In genomic region chr2:8027571-8027970, GRCm38 (mm10) we compare ENCODE assay signal across 23 mouse cellular contexts.
DNase-seq lines count a peak whose midpoint lies in the region; ATAC-seq and TF ChIP-seq lines count a peak whose summit lies in the region.
"Had no signal": no experiment of that assay in that cellular context is flagged by ENCODE, and none has a peak within 500 bp of the region (broad histone marks: within the 10 kb centered on the region; RNA-seq: fewer than 3 reads in every experiment).

No protein-coding gene starts in this region.

- no peak overlapping the region for H3K4me2 ChIP-seq in forebrain, embryonic 13.5 days
- no peak overlapping the region for H3K4me2 ChIP-seq in hindbrain, embryonic 13.5 days
- H3K4me2 ChIP-seq in lung, embryonic 14.5 days = no peak overlapping the region
- H3K4me2 ChIP-seq: hindbrain, embryonic 14.5 days; intestine, embryonic 15.5 days had no signal

- H3K27ac ChIP-seq in forebrain, embryonic 13.5 days = 0 out of 2 replicates have a peak overlapping the region, but pooled peaks have one; percentile 12
- no peak overlapping the region for H3K27ac ChIP-seq in forebrain, embryonic 10.5 days
- H3K27ac ChIP-seq in hindbrain, embryonic 13.5 days = no peak overlapping the region
- H3K27ac ChIP-seq in hindbrain, embryonic 10.5 days = no peak overlapping the region
- H3K27ac ChIP-seq in lung, embryonic 14.5 days (ENCODE audit: low read depth) = no peak overlapping the region
- H3K27ac ChIP-seq: embryonic facial prominence, embryonic 10.5 days; hindbrain, embryonic 14.5 days; intestine, embryonic 15.5 days had no signal

- H3K9ac ChIP-seq in forebrain, embryonic 13.5 days = no peak overlapping the region
- H3K9ac ChIP-seq in hindbrain, embryonic 13.5 days = no peak overlapping the region
- H3K9ac ChIP-seq in lung, embryonic 14.5 days = no peak overlapping the region
- H3K9ac ChIP-seq: hindbrain, embryonic 14.5 days; intestine, embryonic 15.5 days had no signal

- DNase-seq in forebrain, embryonic 10.5 days (ENCODE audit: extremely low spot score, low spot score) = no peak
- no peak for DNase-seq in hindbrain, embryonic 10.5 days (ENCODE audit: low spot score)
- peak; percentile 3 for DNase-seq in lung, embryonic 14.5 days
- DNase-seq in lung, postnatal 10 days = no peak
- DNase-seq in cerebellum, postnatal 25 days = no peak
- DNase-seq: adrenal gland, adult 8-10 months; adrenal gland, postnatal 36 days; B cell, adult 2 months; cerebellum, adult 11 months; cerebellum, adult 9-10 months; cerebellum, postnatal 36 days; gastrocnemius, postnatal 36 days; heart, adult 11 months; heart, postnatal 10 days; heart, postnatal 4 days; kidney, adult 18-20 months had no signal

- H3K4me1 ChIP-seq in forebrain, embryonic 13.5 days = peaks cover 20% of the 10 kb centered on the region; the same call in 1 of the 2 replicates
- no peaks in the 10 kb centered on the region for H3K4me1 ChIP-seq in forebrain, embryonic 10.5 days
- no peaks in the 10 kb centered on the region for H3K4me1 ChIP-seq in hindbrain, embryonic 13.5 days (replicated peaks)
- H3K4me1 ChIP-seq in hindbrain, embryonic 10.5 days (replicated peaks) = no peaks in the 10 kb centered on the region
- H3K4me1 ChIP-seq in lung, embryonic 14.5 days (ENCODE audit: insufficient read depth) = no peaks in the 10 kb centered on the region
- H3K4me1 ChIP-seq: embryonic facial prominence, embryonic 10.5 days; intestine, embryonic 15.5 days had no signal

- H3K36me3 ChIP-seq in forebrain, embryonic 13.5 days (ENCODE audit: poor library complexity, severe bottlenecking) = no peaks in the 10 kb centered on the region
- H3K36me3 ChIP-seq in forebrain, embryonic 10.5 days (replicated peaks) = no peaks in the 10 kb centered on the region
- H3K36me3 ChIP-seq in hindbrain, embryonic 13.5 days = no peaks in the 10 kb centered on the region
- H3K36me3 ChIP-seq in hindbrain, embryonic 10.5 days = no peaks in the 10 kb centered on the region
- no peaks in the 10 kb centered on the region for H3K36me3 ChIP-seq in lung, embryonic 14.5 days (ENCODE audit: insufficient read depth)
- H3K36me3 ChIP-seq: embryonic facial prominence, embryonic 10.5 days; G1E; intestine, embryonic 15.5 days had no signal

- no peaks in the 10 kb centered on the region for H3K9me3 ChIP-seq in forebrain, embryonic 13.5 days (replicated peaks)
- no peaks in the 10 kb centered on the region for H3K9me3 ChIP-seq in forebrain, embryonic 10.5 days
- H3K9me3 ChIP-seq in hindbrain, embryonic 13.5 days = no peaks in the 10 kb centered on the region
- H3K9me3 ChIP-seq in hindbrain, embryonic 10.5 days = no peaks in the 10 kb centered on the region
- H3K9me3 ChIP-seq in lung, embryonic 14.5 days (ENCODE audit: low read depth, low read length) = no peaks in the 10 kb centered on the region
- H3K9me3 ChIP-seq: embryonic facial prominence, embryonic 10.5 days; G1E; intestine, embryonic 15.5 days had no signal

- ATAC-seq in forebrain, embryonic 13.5 days = peak; percentile 43; the same call in 1 of the 2 replicates
- 0 out of 2 replicates have a peak, but pooled peaks have one; percentile 54 for ATAC-seq in hindbrain, embryonic 13.5 days (ENCODE audit: low FRiP score)
- ATAC-seq in lung, embryonic 14.5 days (ENCODE audit: insufficient read depth) = no peak
- ATAC-seq: CD4-positive, CD25-positive, alpha-beta regulatory T cell, adult 4 months; intestine, embryonic 15.5 days had no signal

- no peak overlapping the region for H3K4me3 ChIP-seq in forebrain, embryonic 13.5 days
- H3K4me3 ChIP-seq in forebrain, embryonic 10.5 days = no peak overlapping the region
- no peak overlapping the region for H3K4me3 ChIP-seq in hindbrain, embryonic 13.5 days
- no peak overlapping the region for H3K4me3 ChIP-seq in hindbrain, embryonic 10.5 days
- no peak overlapping the region for H3K4me3 ChIP-seq in lung, embryonic 14.5 days (ENCODE audit: low read depth, low read length)
- H3K4me3 ChIP-seq: embryonic facial prominence, embryonic 10.5 days; intestine, embryonic 15.5 days had no signal

- no peaks in the 10 kb centered on the region for H3K27me3 ChIP-seq in forebrain, embryonic 13.5 days
- H3K27me3 ChIP-seq in forebrain, embryonic 10.5 days (ENCODE audit: poor library complexity, severe bottlenecking) = no peaks in the 10 kb centered on the region
- no peaks in the 10 kb centered on the region for H3K27me3 ChIP-seq in hindbrain, embryonic 13.5 days
- H3K27me3 ChIP-seq in hindbrain, embryonic 10.5 days (ENCODE audit: insufficient read depth, poor library complexity, severe bottlenecking) = no peaks in the 10 kb centered on the region
- H3K27me3 ChIP-seq in lung, embryonic 14.5 days (ENCODE audit: insufficient read depth, low read length) = no peaks in the 10 kb centered on the region
- H3K27me3 ChIP-seq: intestine, embryonic 15.5 days had no signal

- TF ChIP-seq CTCF in lung, embryonic 14.5 days (IDR thresholded peaks at IDR 0.05; ENCODE audit: low read depth) = no peak
